Mouse (Mus musculus): ENCODE data around the gene Prl2c1.
"Not testable (repeated sequence)": the region's sequence is repeated elsewhere in the genome, so short reads cannot be mapped to it uniquely, and the experiment has no call there.

The Prl2c1 gene

DNA sequence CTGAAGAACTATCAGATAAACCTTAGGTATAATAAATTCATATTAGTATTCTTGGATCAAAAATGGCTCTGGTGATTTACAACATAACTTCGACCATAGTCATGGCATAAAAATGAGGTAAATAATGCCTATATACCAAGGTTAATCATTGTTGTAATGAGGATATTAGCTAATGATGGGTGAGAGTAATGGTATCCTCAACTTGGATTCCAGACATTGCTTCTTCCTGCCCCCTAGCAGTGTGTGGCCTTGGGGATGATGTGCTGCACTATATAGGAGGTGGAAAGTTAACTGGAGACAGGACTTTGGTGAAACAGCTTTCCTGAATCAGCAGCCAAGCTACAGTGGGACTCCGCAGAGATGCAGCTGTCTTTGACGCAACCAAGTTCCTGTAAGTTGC lies at the start of gene Prl2c1:
Gene Prl2c1 (plus strand): TSS at position 301 of the 400 bp plus-strand sequence.
- in situ Hi-C loops (cut with MboI; ENCODE audit: low pct_unique_long_range_greater_than_20kb in 1 of 2, low sequenced_read_pairs in 2 of 2, unreplicated experiment in 1 of 2) = no loop called here

DNA sequence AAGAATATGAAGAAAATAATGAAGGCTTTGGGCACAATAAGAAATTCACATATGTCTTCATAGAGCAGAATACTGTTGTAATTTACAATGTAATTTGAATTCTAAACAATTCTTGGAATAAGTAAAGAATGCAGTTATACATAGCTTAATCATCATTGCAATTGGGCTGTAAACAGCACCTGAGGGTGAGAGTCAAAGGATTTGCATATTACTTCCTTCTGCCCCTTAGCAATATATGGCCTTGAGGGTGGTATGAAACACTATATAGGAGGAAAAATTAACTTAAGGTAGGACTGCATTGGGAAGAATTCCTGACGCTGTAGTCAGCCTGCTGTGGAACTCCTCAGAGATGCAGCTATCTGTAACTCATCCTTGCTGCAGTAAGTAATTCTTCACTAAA lies 47.8 kb upstream of the Prl2c1 start, which contains the start of gene Prl2a1:
Gene Prl2a1 (plus strand): TSS at position 301 of the 400 bp plus-strand sequence.
- in situ Hi-C loops (cut with MboI; ENCODE audit: low pct_unique_long_range_greater_than_20kb in 1 of 2, low sequenced_read_pairs in 2 of 2, unreplicated experiment in 1 of 2) = no loop called here

DNA sequence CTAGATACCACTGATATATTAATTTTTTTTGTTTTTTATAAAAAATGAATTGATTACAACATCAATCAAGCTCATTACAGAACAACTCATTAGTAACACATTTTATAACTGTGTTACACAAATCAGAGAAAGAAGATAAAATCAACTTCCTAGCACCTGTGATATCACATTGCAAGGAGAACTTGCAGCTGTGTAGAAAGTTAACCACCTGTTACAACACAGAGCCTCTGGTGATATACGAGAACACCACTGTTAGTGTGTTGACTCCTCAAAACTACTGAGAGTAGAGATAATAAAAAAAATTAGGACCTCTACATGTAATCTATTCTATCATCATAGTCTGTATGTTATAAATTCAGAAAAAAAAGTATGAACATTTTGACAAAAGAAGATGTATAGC lies 46.4 kb upstream of the Prl2c1 start:
- in situ Hi-C loops (cut with MboI; ENCODE audit: low pct_unique_long_range_greater_than_20kb in 1 of 2, low sequenced_read_pairs in 2 of 2, unreplicated experiment in 1 of 2) = no loop called here

DNA sequence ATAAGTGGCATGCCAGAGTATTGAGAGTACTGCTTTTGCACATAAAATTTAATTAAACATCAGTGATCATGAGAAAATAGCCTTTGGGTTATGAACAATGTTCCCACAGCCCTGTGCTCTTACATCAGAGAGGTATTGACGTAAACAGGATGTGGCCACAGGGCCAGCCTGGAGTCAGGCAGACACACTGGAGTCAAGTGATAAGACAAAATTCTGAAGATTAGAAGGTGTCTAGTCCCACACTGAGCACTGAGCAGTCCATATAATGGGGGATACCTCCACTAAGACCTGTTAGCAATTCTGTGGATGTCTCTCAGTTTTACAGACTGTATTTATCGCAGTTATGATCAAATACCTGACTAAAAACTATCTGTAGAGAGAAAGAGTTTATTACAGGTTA lies 55.1 kb downstream of the Prl2c1 start:
- in situ Hi-C loops (cut with MboI; ENCODE audit: low pct_unique_long_range_greater_than_20kb in 1 of 2, low sequenced_read_pairs in 2 of 2, unreplicated experiment in 1 of 2) = not testable (repeated sequence)
